In the genomic region with DNA sequence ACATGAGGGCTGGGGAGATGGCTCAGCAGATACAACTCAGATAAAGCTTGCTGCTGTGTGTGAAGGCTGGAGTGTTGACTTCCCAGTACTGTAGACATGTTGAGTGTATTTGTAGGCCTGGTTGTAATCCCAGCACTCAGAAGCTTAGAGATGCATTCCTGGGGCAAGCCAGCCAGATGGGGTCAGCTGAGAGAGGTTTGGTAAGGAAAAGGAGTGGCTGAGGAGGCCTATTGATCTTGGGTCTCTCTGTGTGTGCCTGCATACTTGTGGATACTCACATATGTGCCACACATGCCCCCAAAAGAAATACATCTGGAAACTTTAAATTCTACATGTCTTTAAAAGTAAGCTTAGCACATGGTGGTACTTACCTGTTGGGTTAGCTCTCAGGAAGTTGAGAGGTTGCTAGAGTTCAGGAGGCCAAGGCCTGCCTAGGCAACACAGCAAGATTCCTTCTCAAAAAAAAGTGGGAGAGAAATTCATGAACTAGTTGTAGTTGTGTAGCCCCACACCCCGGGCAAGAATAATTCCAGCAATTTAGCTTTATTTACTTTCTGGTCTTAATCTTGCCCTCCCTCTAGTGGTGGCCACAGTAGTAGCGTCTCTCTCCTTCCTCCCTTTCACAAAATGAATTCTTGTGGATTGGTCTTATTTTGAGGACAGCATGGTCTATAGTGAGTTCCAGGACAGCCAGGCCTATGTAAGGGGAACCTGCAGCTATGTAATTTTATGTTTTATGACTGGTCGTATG, we compare ENCODE assay signal across 7 mouse cellular contexts. TPM values are rescaled to one million over a fixed set of nuclear protein-coding genes. Genes with fewer than 3 reads are reported as not detected.
DNase-seq lines count a peak whose midpoint lies in the region; ATAC-seq and TF ChIP-seq lines count a peak whose summit lies in the region.

No protein-coding gene starts in this region.

- no peaks in the 10 kb centered on the region for H3K36me3 ChIP-seq in midbrain, embryonic 11.5 days (ENCODE audit: control insufficient read depth, insufficient read depth, low read length)
- peaks cover 54% of the 10 kb centered on the region for H3K36me3 ChIP-seq in midbrain, embryonic 10.5 days
- peaks cover 17% of the 10 kb centered on the region; the same call in 1 of the 2 replicates for H3K36me3 ChIP-seq in embryonic facial prominence, embryonic 13.5 days
- H3K36me3 ChIP-seq in kidney, embryonic 14.5 days (ENCODE audit: control insufficient read depth, insufficient read depth, low read length): peaks cover 26% of the 10 kb centered on the region
- peaks cover 16% of the 10 kb centered on the region for H3K36me3 ChIP-seq in lung, embryonic 14.5 days (ENCODE audit: insufficient read depth)

- H3K4me1 ChIP-seq in midbrain, embryonic 11.5 days (ENCODE audit: control insufficient read depth, insufficient read depth, low read length): no peaks in the 10 kb centered on the region
- H3K4me1 ChIP-seq in midbrain, embryonic 10.5 days: peaks cover 5% of the 10 kb centered on the region; the same call in 1 of the 2 replicates
- peaks cover 49% of the 10 kb centered on the region for H3K4me1 ChIP-seq in embryonic facial prominence, embryonic 13.5 days
- H3K4me1 ChIP-seq in kidney, embryonic 14.5 days (ENCODE audit: control insufficient read depth, insufficient read depth, low read length): peaks cover 5% of the 10 kb centered on the region; the same call in 1 of the 2 replicates
- H3K4me1 ChIP-seq in lung, embryonic 14.5 days (ENCODE audit: insufficient read depth): no peaks in the 10 kb centered on the region

- ATAC-seq in midbrain, embryonic 11.5 days (ENCODE audit: low FRiP score): peak; percentile 33; the same call in 1 of the 2 replicates
- ATAC-seq in activated CD4-positive, CD25-positive, alpha-beta regulatory T cell, adult 4 months: peak; percentile 32
- peak; percentile 53; the same call in 1 of the 2 replicates for ATAC-seq in embryonic facial prominence, embryonic 13.5 days (ENCODE audit: insufficient number of reproducible peaks, insufficient read depth, low FRiP score, low TSS enrichment, low read depth)
- peak; percentile 38; the same call in 1 of the 2 replicates for ATAC-seq in kidney, embryonic 14.5 days (ENCODE audit: low FRiP score, low TSS enrichment)
- ATAC-seq in lung, embryonic 14.5 days (ENCODE audit: insufficient read depth): no peak

- H3K27ac ChIP-seq in midbrain, embryonic 11.5 days (ENCODE audit: low read depth, low read length): no peak overlapping the region
- H3K27ac ChIP-seq in midbrain, embryonic 10.5 days (replicated peaks): no peak overlapping the region
- H3K27ac ChIP-seq in embryonic facial prominence, embryonic 13.5 days: peak overlapping the region; percentile 68
- no peak overlapping the region for H3K27ac ChIP-seq in kidney, embryonic 14.5 days (ENCODE audit: low read depth, low read length)
- 0 out of 2 replicates have a peak overlapping the region, but pooled peaks have one; percentile 38 for H3K27ac ChIP-seq in lung, embryonic 14.5 days (ENCODE audit: low read depth)

- peak; percentile 89 for DNase-seq in midbrain, embryonic 11.5 days (ENCODE audit: low spot score, missing footprints)
- no peak for DNase-seq in midbrain, embryonic 10.5 days (ENCODE audit: low spot score)
- peak; percentile 81 for DNase-seq in lung, embryonic 14.5 days
- DNase-seq in right cerebral cortex, postnatal 14 days: peak; percentile 35

- 52% methylated on average over 3 of the region's 3 CpGs for WGBS in midbrain, embryonic 11.5 days
- 60% methylated on average over 3 of the region's 3 CpGs for WGBS in midbrain, embryonic 10.5 days
- WGBS in embryonic facial prominence, embryonic 13.5 days: 26% methylated on average over 3 of the region's 3 CpGs
- WGBS in kidney, embryonic 14.5 days: 34% methylated on average over 3 of the region's 3 CpGs
- whole genome bisulfite sequencing in lung, embryonic 14.5 days: 33% methylated on average over 3 of the region's 3 CpGs

- H3K9ac ChIP-seq in midbrain, embryonic 11.5 days (ENCODE audit: low read length): no peak overlapping the region
- no peak overlapping the region for H3K9ac ChIP-seq in embryonic facial prominence, embryonic 13.5 days
- H3K9ac ChIP-seq in kidney, embryonic 14.5 days (ENCODE audit: low read depth, low read length): no peak overlapping the region
- H3K9ac ChIP-seq in lung, embryonic 14.5 days: no peak overlapping the region; the same call in 1 of the 2 replicates

- no peak overlapping the region for H3K4me2 ChIP-seq in midbrain, embryonic 11.5 days
- 0 out of 2 replicates have a peak overlapping the region, but pooled peaks have one; percentile 7 for H3K4me2 ChIP-seq in embryonic facial prominence, embryonic 13.5 days
- H3K4me2 ChIP-seq in kidney, embryonic 14.5 days (replicated peaks; ENCODE audit: low read depth, low read length): no peak overlapping the region
- no peak overlapping the region for H3K4me2 ChIP-seq in lung, embryonic 14.5 days

- H3K27me3 ChIP-seq in midbrain, embryonic 11.5 days (ENCODE audit: control insufficient read depth, insufficient read depth, low read length): no peaks in the 10 kb centered on the region
- H3K27me3 ChIP-seq in midbrain, embryonic 10.5 days (ENCODE audit: low read depth, poor library complexity, severe bottlenecking): no peaks in the 10 kb centered on the region
- no peaks in the 10 kb centered on the region for H3K27me3 ChIP-seq in embryonic facial prominence, embryonic 13.5 days
- no peaks in the 10 kb centered on the region for H3K27me3 ChIP-seq in kidney, embryonic 14.5 days (ENCODE audit: control insufficient read depth, insufficient read depth, low read length)
- no peaks in the 10 kb centered on the region for H3K27me3 ChIP-seq in lung, embryonic 14.5 days (ENCODE audit: insufficient read depth, low read length)

- peak; percentile 84 for TF ChIP-seq CTCF in lung, embryonic 14.5 days (IDR thresholded peaks at IDR 0.05; ENCODE audit: low read depth)

- no peak overlapping the region for H3K4me3 ChIP-seq in midbrain, embryonic 11.5 days (ENCODE audit: low read depth, low read length)
- no peak overlapping the region for H3K4me3 ChIP-seq in midbrain, embryonic 10.5 days
- no peak overlapping the region for H3K4me3 ChIP-seq in embryonic facial prominence, embryonic 13.5 days
- H3K4me3 ChIP-seq in kidney, embryonic 14.5 days (ENCODE audit: low read length): no peak overlapping the region
- no peak overlapping the region for H3K4me3 ChIP-seq in lung, embryonic 14.5 days (ENCODE audit: low read depth, low read length)

- H3K9me3 ChIP-seq in midbrain, embryonic 11.5 days (ENCODE audit: control insufficient read depth, low read length): no peaks in the 10 kb centered on the region
- H3K9me3 ChIP-seq in midbrain, embryonic 10.5 days (replicated peaks): no peaks in the 10 kb centered on the region
- H3K9me3 ChIP-seq in embryonic facial prominence, embryonic 13.5 days: no peaks in the 10 kb centered on the region
- no peaks in the 10 kb centered on the region for H3K9me3 ChIP-seq in kidney, embryonic 14.5 days (ENCODE audit: control insufficient read depth, low read length)
- no peaks in the 10 kb centered on the region for H3K9me3 ChIP-seq in lung, embryonic 14.5 days (ENCODE audit: low read depth, low read length)

RNA-seq across cellular contexts. Expression of gene Etnk1, which starts 8.1 kb away (rescaled TPM):
- polyA plus RNA-seq in midbrain, embryonic 11.5 days (2014; fragmentation: Nextera tagmentation; extraction: Ambion mirVana): 30.7 and 32.3 TPM in 2 replicates
- polyA plus RNA-seq in midbrain, embryonic 10.5 days (2016; fragmentation: Nextera tagmentation; extraction: Ambion mirVana): 21.0 and 23.9 TPM in 2 replicates
- 10 to 100 TPM; 25.9 to 33.6 TPM for polyA plus RNA-seq in activated CD4-positive, CD25-positive, alpha-beta regulatory T cell, adult 4 months (2017; shearing (Covaris generic))
- polyA plus RNA-seq in embryonic facial prominence, embryonic 13.5 days (2015; fragmentation: Nextera tagmentation; extraction: Ambion mirVana): 22.5 and 26.6 TPM in 2 replicates
- polyA plus RNA-seq in kidney, embryonic 14.5 days (2014; fragmentation: Nextera tagmentation; extraction: Ambion mirVana): 19.7 and 33.1 TPM in 2 replicates
- 22.6 and 23.3 TPM in 2 replicates for polyA plus RNA-seq in lung, embryonic 14.5 days (2014; fragmentation: Nextera tagmentation; extraction: Ambion mirVana)

Comparison
In these comparisons a context has a peak if more than half of its experiments do, and no peak if none do; other contexts are left out.
1. H3K27ac ChIP-seq: peak in embryonic facial prominence, embryonic 13.5 days (single experiment) and lung, embryonic 14.5 days (single experiment); none in midbrain, embryonic 11.5 days (single experiment), midbrain, embryonic 10.5 days (single experiment) and kidney, embryonic 14.5 days (single experiment).